Mouse (Mus musculus): ENCODE results near the gene Card19. TPM values are rescaled to one million over a fixed set of nuclear protein-coding genes. Genes with fewer than 3 reads are reported as not detected.
A peak's percentile ranks its signal among the peaks of the same experiment; 100 is the strongest.

Gene Card19
- 29.0 and 32.0 TPM in 2 replicates for polyA plus RNA-seq (2016; fragmentation: Nextera tagmentation; extraction: Ambion mirVana)

GRCm38 (mm10) chr13:49215504-49216219, at the start of gene Card19:
TSS of gene Card19 (minus strand) at chr13:49216037.
- no peak within 1 kb of the TSS for H3K27ac ChIP-seq
- peak; percentile 88 for ATAC-seq (ENCODE audit: low FRiP score, low read depth)
- WGBS = 1% methylated on average over 78 of the region's 78 CpGs
- peaks cover 26% of the 10 kb centered on the region for H3K4me1 ChIP-seq
- H3K27me3 ChIP-seq (replicated peaks) = peaks cover 17% of the 10 kb centered on the region
- peak within 1 kb of the TSS; percentile 97 for H3K4me2 ChIP-seq (replicated peaks)
- H3K9ac ChIP-seq = peak within 1 kb of the TSS; percentile 73
- no peaks in the 10 kb centered on the region for H3K9me3 ChIP-seq
- H3K4me3 ChIP-seq = peak within 1 kb of the TSS; percentile 76
- no peaks in the 10 kb centered on the region for H3K36me3 ChIP-seq

GRCm38 (mm10) chr13:49260036-49260722, 44.3 kb upstream of the Card19 start:
- no peaks in the 10 kb centered on the region for H3K36me3 ChIP-seq
- 80% methylated on average over 15 of the region's 15 CpGs for WGBS
- 0 out of 2 replicates have a peak, but pooled peaks cover 4% of the 10 kb centered on the region for H3K4me1 ChIP-seq
- no peak overlapping the region for H3K4me2 ChIP-seq (replicated peaks)
- no peak overlapping the region for H3K27ac ChIP-seq
- no peak overlapping the region for H3K4me3 ChIP-seq
- ATAC-seq (ENCODE audit: low FRiP score, low read depth) = no peak
- no peak overlapping the region for H3K9ac ChIP-seq
- no peaks in the 10 kb centered on the region for H3K9me3 ChIP-seq
- no peaks in the 10 kb centered on the region for H3K27me3 ChIP-seq (replicated peaks)

GRCm38 (mm10) chr13:49257819-49258313, 42.0 kb upstream of the Card19 start:
- Histone ChIP-seq H3K27me3 (replicated peaks) (no peaks in the 10 kb centered on the region), H3K27ac (no peak overlapping the region), H3K4me3 (no peak overlapping the region), H3K9ac (no peak overlapping the region), H3K4me2 (replicated peaks) (no peak overlapping the region), H3K9me3 (no peaks in the 10 kb centered on the region), H3K4me1 (0 out of 2 replicates have a peak, but pooled peaks cover 4% of the 10 kb centered on the region), H3K36me3 (no peaks in the 10 kb centered on the region)
- 89% methylated on average over 3 of the region's 3 CpGs for WGBS
- no peak for ATAC-seq (ENCODE audit: low FRiP score, low read depth)

- no peak overlapping the region for H3K4me2 ChIP-seq (replicated peaks)
- H3K27ac ChIP-seq = no peak overlapping the region
- no peak for ATAC-seq (ENCODE audit: low FRiP score, low read depth)
- peaks cover 9% of the 10 kb centered on the region for H3K4me1 ChIP-seq
- peaks cover 12% of the 10 kb centered on the region for H3K27me3 ChIP-seq (replicated peaks)
- H3K4me3 ChIP-seq = no peak overlapping the region
- H3K36me3 ChIP-seq = no peaks in the 10 kb centered on the region
- 89% methylated on average over 13 of the region's 13 CpGs for WGBS
- no peak overlapping the region for H3K9ac ChIP-seq
- H3K9me3 ChIP-seq = no peaks in the 10 kb centered on the region
Measured at GRCm38 (mm10) chr13:49252746-49253145, 36.9 kb upstream of the Card19 start.

GRCm38 (mm10) chr13:49252113-49252512, 36.3 kb upstream of the Card19 start:
- no peaks in the 10 kb centered on the region for H3K9me3 ChIP-seq
- ATAC-seq (ENCODE audit: low FRiP score, low read depth) = no peak
- H3K4me3 ChIP-seq = no peak overlapping the region
- H3K27ac ChIP-seq = no peak overlapping the region
- no peak overlapping the region for H3K9ac ChIP-seq
- H3K4me2 ChIP-seq (replicated peaks) = no peak overlapping the region
- H3K36me3 ChIP-seq = no peaks in the 10 kb centered on the region
- H3K27me3 ChIP-seq (replicated peaks) = peaks cover 18% of the 10 kb centered on the region
- peaks cover 8% of the 10 kb centered on the region for H3K4me1 ChIP-seq
- WGBS = 81% methylated on average over 2 of the region's 2 CpGs

- WGBS = 41% methylated on average over 4 of the region's 4 CpGs
- no peaks in the 10 kb centered on the region for H3K9me3 ChIP-seq
- H3K4me1 ChIP-seq = peaks cover 7% of the 10 kb centered on the region
- H3K36me3 ChIP-seq = no peaks in the 10 kb centered on the region
- H3K4me2 ChIP-seq (replicated peaks) = no peak overlapping the region
- no peak overlapping the region for H3K27ac ChIP-seq
- ATAC-seq (ENCODE audit: low FRiP score, low read depth) = no peak
- peaks cover 30% of the 10 kb centered on the region for H3K27me3 ChIP-seq (replicated peaks)
- no peak overlapping the region for H3K9ac ChIP-seq
- no peak overlapping the region for H3K4me3 ChIP-seq
Measured at GRCm38 (mm10) chr13:49250716-49251517, 35.1 kb upstream of the Card19 start.

DNA sequence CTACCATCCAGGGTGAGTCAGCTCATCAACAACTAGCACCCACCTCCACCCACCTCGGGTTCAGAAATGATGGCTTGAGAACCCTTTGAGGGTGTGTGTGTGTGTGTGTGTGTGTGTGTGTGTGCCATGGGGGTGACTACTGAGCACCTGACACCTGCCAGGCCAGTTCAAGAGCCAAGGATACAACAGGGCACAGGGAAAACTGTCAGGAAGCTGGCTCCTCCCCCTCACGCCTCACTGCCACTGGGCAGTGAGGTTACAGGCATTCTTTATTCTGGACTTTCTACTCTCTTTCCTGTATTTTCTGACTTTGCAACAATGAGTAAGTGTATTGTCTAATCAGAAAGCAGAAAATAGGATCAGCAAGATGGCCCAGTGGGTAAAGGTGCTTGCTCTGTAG, 33.8 kb upstream of the Card19 start:
- no peak for ATAC-seq (ENCODE audit: low FRiP score, low read depth)
- Histone ChIP-seq H3K9me3 (no peaks in the 10 kb centered on the region), H3K4me2 (replicated peaks) (no peak overlapping the region), H3K27ac (no peak overlapping the region), H3K4me1 (peaks cover 7% of the 10 kb centered on the region), H3K9ac (no peak overlapping the region), H3K27me3 (replicated peaks) (peaks cover 33% of the 10 kb centered on the region), H3K36me3 (no peaks in the 10 kb centered on the region), H3K4me3 (no peak overlapping the region)
- WGBS = 87% methylated on average over 2 of the region's 2 CpGs

- WGBS = 55% methylated on average over 3 of the region's 3 CpGs
- Histone ChIP-seq H3K27me3 (replicated peaks) (peaks cover 33% of the 10 kb centered on the region), H3K36me3 (no peaks in the 10 kb centered on the region), H3K9ac (no peak overlapping the region), H3K27ac (no peak overlapping the region), H3K4me2 (replicated peaks) (no peak overlapping the region), H3K9me3 (no peaks in the 10 kb centered on the region), H3K4me3 (no peak overlapping the region), H3K4me1 (peaks cover 7% of the 10 kb centered on the region)
- ATAC-seq (ENCODE audit: low FRiP score, low read depth) = no peak
Measured at GRCm38 (mm10) chr13:49248923-49249322, 33.1 kb upstream of the Card19 start.

DNA sequence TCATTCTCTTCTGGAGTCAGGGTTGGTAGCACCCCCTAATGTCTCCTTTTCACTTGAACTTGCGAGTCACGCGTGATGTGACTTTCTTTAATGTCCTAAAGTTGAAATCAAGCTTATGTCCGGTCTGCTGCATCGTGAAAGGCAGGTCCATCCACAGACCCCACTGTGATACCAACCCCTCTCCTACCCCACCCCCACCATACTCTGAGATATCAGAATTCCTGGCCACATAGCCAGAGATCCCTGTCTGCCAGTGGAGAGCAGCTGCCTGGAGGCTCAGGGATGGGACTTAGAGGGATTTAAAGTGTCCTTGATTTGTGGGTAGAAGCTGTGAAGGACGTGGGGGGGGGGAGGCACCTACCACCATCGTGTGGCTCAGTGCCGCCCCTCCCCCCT, 32.6 kb upstream of the Card19 start, which contains the start of gene Susd3:
TSS of gene Susd3 (minus strand) at position 240 of the 396 bp plus-strand sequence.
- H3K27ac ChIP-seq = no peak within 1 kb of the TSS

GRCm38 (mm10) chr13:49247740-49248466, 32.1 kb upstream of the Card19 start:
- H3K9me3 ChIP-seq = no peaks in the 10 kb centered on the region
- no peaks in the 10 kb centered on the region for H3K36me3 ChIP-seq
- peak overlapping the region; percentile 68 for H3K4me2 ChIP-seq (replicated peaks)
- peak overlapping the region; percentile 35 for H3K4me3 ChIP-seq
- H3K27ac ChIP-seq = no peak overlapping the region
- under 1% methylated on average over 58 of the region's 58 CpGs for WGBS
- H3K9ac ChIP-seq = peak overlapping the region; percentile 29; the same call in 1 of the 2 replicates
- peak; percentile 44; the same call in 1 of the 2 replicates for ATAC-seq (ENCODE audit: low FRiP score, low read depth)
- peaks cover 33% of the 10 kb centered on the region for H3K27me3 ChIP-seq (replicated peaks)
- H3K4me1 ChIP-seq = peaks cover 7% of the 10 kb centered on the region

More for the DNA sequence above, 32.6 kb upstream of the Card19 start, which contains the start of gene Susd3:
- Histone ChIP-seq H3K27me3 (replicated peaks) (peaks cover 33% of the 10 kb centered on the region), H3K9ac (peak within 1 kb of the TSS; percentile 29; the same call in 1 of the 2 replicates), H3K36me3 (no peaks in the 10 kb centered on the region), H3K4me1 (peaks cover 7% of the 10 kb centered on the region), H3K4me3 (peak within 1 kb of the TSS; percentile 35), H3K9me3 (no peaks in the 10 kb centered on the region), H3K4me2 (replicated peaks) (peak within 1 kb of the TSS; percentile 68)
- WGBS = 19% methylated on average over 7 of the region's 8 CpGs
- 0 out of 2 replicates have a peak, but pooled peaks have one; percentile 34 for ATAC-seq (ENCODE audit: low FRiP score, low read depth)

GRCm38 (mm10) chr13:49247232-49247739, 31.4 kb upstream of the Card19 start:
- Histone ChIP-seq H3K9ac (0 out of 2 replicates have a peak overlapping the region, but pooled peaks have one; percentile 29), H3K27ac (no peak overlapping the region), H3K9me3 (no peaks in the 10 kb centered on the region), H3K27me3 (replicated peaks) (peaks cover 33% of the 10 kb centered on the region), H3K4me3 (peak overlapping the region; percentile 35), H3K4me1 (peaks cover 7% of the 10 kb centered on the region), H3K36me3 (no peaks in the 10 kb centered on the region), H3K4me2 (replicated peaks) (peak overlapping the region; percentile 68)
- no peak for ATAC-seq (ENCODE audit: low FRiP score, low read depth)
- 31% methylated on average over 12 of the region's 12 CpGs for WGBS
